Mouse (Mus musculus): ENCODE measurements around the gene Tcte1. TPM values are rescaled to one million over a fixed set of nuclear protein-coding genes. Genes with fewer than 3 reads are reported as not detected.

Gene Tcte1
- polyA plus RNA-seq, 1 experiment from 2014 or later: 1.5 TPM

DNA sequence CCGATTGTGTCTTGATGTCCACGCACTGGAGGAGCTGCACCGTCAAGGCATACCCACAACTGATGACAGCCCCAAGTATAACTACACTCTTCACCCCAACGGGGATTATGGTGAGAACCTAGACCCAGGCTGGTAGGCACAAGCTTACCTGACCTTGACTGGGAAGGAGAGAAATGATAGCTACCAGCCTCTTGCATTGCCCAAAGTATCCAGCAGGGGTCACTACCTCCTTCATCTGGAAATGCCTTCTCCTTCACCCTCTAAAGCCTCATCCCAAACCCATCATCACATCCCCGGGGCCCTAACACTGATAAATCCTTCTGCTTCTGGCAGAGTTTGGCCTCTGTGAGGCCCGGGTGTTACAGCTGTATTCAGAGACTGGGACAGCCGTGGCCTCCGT, 6.7 kb upstream of the Tcte1 start:
- no peaks in the 10 kb centered on the region; the same call in 1 of the 2 replicates for H3K36me3 ChIP-seq (replicated peaks; ENCODE audit: control insufficient read depth, insufficient read depth, low read depth, low read length)
- no peak for ATAC-seq (replicated peaks; ENCODE audit: insufficient number of reproducible peaks, low FRiP score, low TSS enrichment, low read depth)
- H3K27me3 ChIP-seq (ENCODE audit: control insufficient read depth, insufficient read depth, low read length): no peaks in the 10 kb centered on the region
- no peak overlapping the region for H3K27ac ChIP-seq (replicated peaks; ENCODE audit: low read depth, low read length)
- H3K9ac ChIP-seq (replicated peaks; ENCODE audit: low read length): no peak overlapping the region
- 55% methylated on average over 8 of the region's 8 CpGs for WGBS
- peak; percentile 79 for DNase-seq (ENCODE audit: low spot score)
- no peak overlapping the region for H3K4me2 ChIP-seq (ENCODE audit: low read depth, low read length)
- no peaks in the 10 kb centered on the region for H3K9me3 ChIP-seq (replicated peaks; ENCODE audit: control insufficient read depth, low read length)
- no peak overlapping the region for H3K4me3 ChIP-seq (ENCODE audit: low read depth, low read length)
- no peaks in the 10 kb centered on the region for H3K4me1 ChIP-seq (ENCODE audit: control insufficient read depth, insufficient read depth, low read length)

DNA sequence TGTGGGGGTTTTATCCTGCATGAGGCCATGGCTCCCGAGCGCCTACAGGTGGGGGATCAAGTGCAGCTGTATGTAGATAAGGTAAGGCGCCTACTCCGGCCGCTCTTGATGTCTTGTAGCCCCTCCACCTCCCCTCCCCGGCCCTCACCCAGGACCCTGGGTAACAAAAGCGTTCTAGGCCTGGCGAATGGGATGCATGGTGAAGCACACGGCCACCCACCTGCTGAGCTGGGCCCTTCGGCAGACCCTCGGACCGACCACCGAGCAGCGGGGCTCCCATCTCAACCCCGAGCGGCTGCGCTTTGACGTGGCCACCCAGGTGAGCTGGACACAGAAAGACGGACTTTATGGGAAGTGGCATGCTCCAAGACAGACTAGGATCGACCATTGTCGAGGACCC, 6.1 kb upstream of the Tcte1 start:
- H3K27me3 ChIP-seq (ENCODE audit: control insufficient read depth, insufficient read depth, low read length): no peaks in the 10 kb centered on the region
- no peak overlapping the region for H3K27ac ChIP-seq (replicated peaks; ENCODE audit: low read depth, low read length)
- no peaks in the 10 kb centered on the region for H3K9me3 ChIP-seq (replicated peaks; ENCODE audit: control insufficient read depth, low read length)
- ATAC-seq (replicated peaks; ENCODE audit: insufficient number of reproducible peaks, low FRiP score, low TSS enrichment, low read depth): no peak
- WGBS: 87% methylated on average over 21 of the region's 21 CpGs
- no peaks in the 10 kb centered on the region; the same call in 1 of the 2 replicates for H3K36me3 ChIP-seq (replicated peaks; ENCODE audit: control insufficient read depth, insufficient read depth, low read depth, low read length)
- H3K4me2 ChIP-seq (ENCODE audit: low read depth, low read length): no peak overlapping the region
- no peak overlapping the region for H3K9ac ChIP-seq (replicated peaks; ENCODE audit: low read length)
- H3K4me3 ChIP-seq (ENCODE audit: low read depth, low read length): no peak overlapping the region
- DNase-seq (ENCODE audit: low spot score): no peak
- H3K4me1 ChIP-seq (ENCODE audit: control insufficient read depth, insufficient read depth, low read length): no peaks in the 10 kb centered on the region

DNA sequence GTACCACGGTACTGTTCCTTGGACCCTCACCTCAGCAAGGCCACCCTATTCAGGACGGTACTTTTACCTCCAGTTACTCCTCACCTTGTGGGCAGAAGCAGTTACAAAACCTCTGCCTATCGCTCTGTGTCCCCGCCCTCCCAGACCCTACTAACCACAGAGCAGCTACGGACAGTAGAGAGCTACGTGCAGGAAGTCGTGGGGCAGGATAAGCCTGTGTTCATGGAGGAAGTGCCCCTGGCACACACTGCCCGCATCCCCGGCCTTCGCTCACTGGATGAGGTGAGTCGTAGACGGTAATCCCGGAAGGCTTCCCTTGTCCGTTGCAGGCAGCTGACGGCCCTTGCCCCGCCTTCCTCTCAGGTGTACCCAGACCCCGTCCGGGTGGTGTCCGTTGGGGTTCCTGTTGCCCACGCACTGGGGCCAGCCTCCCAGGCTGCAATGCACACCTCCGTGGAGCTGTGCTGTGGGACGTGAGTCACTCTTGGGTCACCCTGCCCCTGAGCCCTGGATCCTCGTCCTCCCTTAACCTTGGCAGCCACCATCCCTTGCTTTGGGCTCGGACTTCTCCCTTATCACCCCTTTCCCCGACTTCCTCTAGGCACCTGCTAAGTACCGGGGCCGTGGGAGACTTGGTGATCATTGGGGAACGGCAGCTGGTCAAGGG, 5.6 kb upstream of the Tcte1 start:
- Histone ChIP-seq H3K4me3 (ENCODE audit: low read depth, low read length) (no peak overlapping the region), H3K36me3 (replicated peaks; ENCODE audit: control insufficient read depth, insufficient read depth, low read depth, low read length) (no peaks in the 10 kb centered on the region; the same call in 1 of the 2 replicates), H3K4me1 (ENCODE audit: control insufficient read depth, insufficient read depth, low read length) (no peaks in the 10 kb centered on the region), H3K27ac (replicated peaks; ENCODE audit: low read depth, low read length) (no peak overlapping the region), H3K4me2 (ENCODE audit: low read depth, low read length) (no peak overlapping the region), H3K9me3 (replicated peaks; ENCODE audit: control insufficient read depth, low read length) (no peaks in the 10 kb centered on the region), H3K9ac (replicated peaks; ENCODE audit: low read length) (no peak overlapping the region), H3K27me3 (ENCODE audit: control insufficient read depth, insufficient read depth, low read length) (no peaks in the 10 kb centered on the region)
- no peak for ATAC-seq (replicated peaks; ENCODE audit: insufficient number of reproducible peaks, low FRiP score, low TSS enrichment, low read depth)
- DNase-seq (ENCODE audit: low spot score): no peak
- 90% methylated on average over 28 of the region's 28 CpGs for WGBS

DNA sequence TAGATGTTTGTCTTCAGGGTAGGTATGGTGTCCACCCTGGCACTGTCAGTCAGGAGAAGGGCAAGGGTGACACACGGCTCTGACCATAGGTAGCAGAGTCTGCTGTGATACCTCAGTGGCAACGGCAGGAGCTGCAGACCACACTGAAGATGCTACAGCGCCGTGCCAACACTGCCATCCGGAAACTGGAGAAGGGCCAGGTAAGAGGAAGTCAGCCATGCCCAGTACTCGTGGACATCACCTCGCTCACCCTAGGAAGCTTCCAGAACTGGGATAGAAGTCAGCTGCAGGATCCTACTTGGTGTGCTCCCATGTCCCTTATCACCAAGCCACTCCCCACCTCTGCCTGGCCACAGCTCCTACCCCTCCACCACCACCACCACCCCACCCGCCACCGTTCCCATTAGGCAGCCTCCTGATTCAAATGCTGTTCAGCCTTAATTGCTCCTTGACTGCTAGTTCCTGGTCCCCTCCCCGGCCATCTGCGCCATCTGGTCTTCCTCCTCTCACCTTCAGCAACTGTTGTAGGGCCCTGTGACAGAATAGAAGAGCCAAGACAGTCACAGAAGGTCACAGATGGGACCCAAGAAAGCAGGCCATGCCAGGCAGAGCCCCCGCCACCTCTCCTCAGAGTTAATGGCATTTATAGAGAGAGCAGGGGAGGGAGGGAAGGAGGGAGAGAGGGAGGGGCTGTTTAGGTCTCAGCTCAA, 4.3 kb upstream of the Tcte1 start:
- H3K4me3 ChIP-seq (ENCODE audit: low read depth, low read length): no peak overlapping the region
- ATAC-seq (replicated peaks; ENCODE audit: insufficient number of reproducible peaks, low FRiP score, low TSS enrichment, low read depth) (no peak), DNase-seq (ENCODE audit: low spot score) (no peak)
- 85% methylated on average over 12 of the region's 12 CpGs for WGBS
- H3K36me3 ChIP-seq (replicated peaks; ENCODE audit: control insufficient read depth, insufficient read depth, low read depth, low read length): no peaks in the 10 kb centered on the region; the same call in 1 of the 2 replicates
- no peak overlapping the region for H3K4me2 ChIP-seq (ENCODE audit: low read depth, low read length)
- no peak overlapping the region for H3K9ac ChIP-seq (replicated peaks; ENCODE audit: low read length)
- H3K4me1 ChIP-seq (ENCODE audit: control insufficient read depth, insufficient read depth, low read length): no peaks in the 10 kb centered on the region; the same call in 1 of the 2 replicates
- no peak overlapping the region for H3K27ac ChIP-seq (replicated peaks; ENCODE audit: low read depth, low read length)
- no peaks in the 10 kb centered on the region for H3K9me3 ChIP-seq (replicated peaks; ENCODE audit: control insufficient read depth, low read length)
- no peaks in the 10 kb centered on the region for H3K27me3 ChIP-seq (ENCODE audit: control insufficient read depth, insufficient read depth, low read length)

DNA sequence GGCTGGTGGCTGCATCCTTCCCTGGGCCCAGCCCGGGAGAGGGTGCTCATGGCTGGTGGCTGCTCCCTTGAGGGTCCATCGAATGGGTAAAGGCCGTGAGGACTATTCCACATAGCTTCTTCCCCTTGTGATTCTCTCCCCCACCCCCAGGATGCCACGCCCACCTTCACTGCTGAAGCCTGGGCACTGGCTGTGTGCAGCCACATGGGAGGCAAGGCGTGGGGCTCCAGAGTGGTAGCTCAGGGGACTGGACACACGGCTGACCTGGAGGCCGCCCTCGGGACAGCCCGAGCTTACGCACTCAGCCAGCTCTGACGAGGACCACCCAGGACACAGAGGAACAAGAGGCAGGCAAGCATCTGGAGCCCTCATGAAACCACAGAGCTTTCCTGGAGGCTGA, 3.1 kb upstream of the Tcte1 start:
- Histone ChIP-seq H3K9me3 (replicated peaks; ENCODE audit: control insufficient read depth, low read length) (no peaks in the 10 kb centered on the region), H3K4me2 (ENCODE audit: low read depth, low read length) (no peak overlapping the region), H3K27me3 (ENCODE audit: control insufficient read depth, insufficient read depth, low read length) (no peaks in the 10 kb centered on the region), H3K9ac (replicated peaks; ENCODE audit: low read length) (no peak overlapping the region), H3K4me1 (ENCODE audit: control insufficient read depth, insufficient read depth, low read length) (no peaks in the 10 kb centered on the region; the same call in 1 of the 2 replicates), H3K36me3 (replicated peaks; ENCODE audit: control insufficient read depth, insufficient read depth, low read depth, low read length) (no peaks in the 10 kb centered on the region; the same call in 1 of the 2 replicates), H3K4me3 (ENCODE audit: low read depth, low read length) (no peak overlapping the region), H3K27ac (replicated peaks; ENCODE audit: low read depth, low read length) (no peak overlapping the region)
- WGBS: 84% methylated on average over 11 of the region's 11 CpGs
- ATAC-seq (replicated peaks; ENCODE audit: insufficient number of reproducible peaks, low FRiP score, low TSS enrichment, low read depth) (no peak), DNase-seq (ENCODE audit: low spot score) (no peak)

DNA sequence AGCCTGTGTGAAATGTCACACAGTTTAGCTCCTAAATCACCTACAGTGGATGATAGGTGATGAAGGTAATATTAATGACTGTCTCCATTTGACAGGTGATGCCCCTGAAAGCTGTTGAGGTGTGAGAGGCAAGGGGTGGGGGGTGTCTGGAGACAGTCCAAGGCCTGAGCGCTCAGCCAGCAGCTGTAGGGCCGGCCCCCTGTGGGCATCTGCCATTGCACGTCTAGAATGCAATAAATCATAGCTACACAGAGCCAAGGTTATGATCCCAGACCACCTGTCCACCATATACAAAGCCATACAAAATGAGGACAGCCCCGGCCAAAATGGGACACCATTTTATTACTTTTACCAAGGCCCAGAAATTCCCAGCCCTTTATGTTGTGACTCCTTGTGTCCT, 1.7 kb downstream of the Tcte1 start:
- Histone ChIP-seq H3K27me3 (ENCODE audit: control insufficient read depth, insufficient read depth, low read length) (no peaks in the 10 kb centered on the region), H3K36me3 (replicated peaks; ENCODE audit: control insufficient read depth, insufficient read depth, low read depth, low read length) (no peaks in the 10 kb centered on the region), H3K4me1 (ENCODE audit: control insufficient read depth, insufficient read depth, low read length) (no peaks in the 10 kb centered on the region; the same call in 1 of the 2 replicates), H3K27ac (replicated peaks; ENCODE audit: low read depth, low read length) (no peak overlapping the region), H3K9ac (replicated peaks; ENCODE audit: low read length) (no peak overlapping the region), H3K4me2 (ENCODE audit: low read depth, low read length) (no peak overlapping the region), H3K4me3 (ENCODE audit: low read depth, low read length) (no peak overlapping the region), H3K9me3 (replicated peaks; ENCODE audit: control insufficient read depth, low read length) (no peaks in the 10 kb centered on the region)
- DNase-seq (ENCODE audit: low spot score): no peak
- 76% methylated on average over 4 of the region's 4 CpGs for WGBS
- no peak for ATAC-seq (replicated peaks; ENCODE audit: insufficient number of reproducible peaks, low FRiP score, low TSS enrichment, low read depth)

DNA sequence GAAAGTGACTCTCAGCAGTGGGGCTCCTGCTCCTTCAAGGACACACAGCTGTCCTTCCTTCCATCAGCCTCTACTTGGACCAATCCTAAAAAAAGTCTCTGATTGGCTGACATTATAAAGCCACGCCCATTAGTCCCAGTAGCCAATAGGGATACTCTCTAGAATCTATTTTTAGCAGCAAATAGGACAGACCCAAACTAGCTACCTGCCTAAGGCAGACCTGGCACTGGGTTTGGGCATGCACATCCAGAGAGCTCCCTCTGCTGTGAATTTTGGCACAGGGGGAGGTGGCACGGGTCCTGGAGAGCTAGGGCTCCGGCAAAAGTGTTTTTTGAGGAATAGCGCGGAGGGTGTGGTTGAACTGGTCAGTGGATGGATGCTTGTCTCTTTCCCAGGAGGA, 3.3 kb downstream of the Tcte1 start:
- Histone ChIP-seq H3K4me1 (ENCODE audit: control insufficient read depth, insufficient read depth, low read length) (no peaks in the 10 kb centered on the region; the same call in 1 of the 2 replicates), H3K27me3 (ENCODE audit: control insufficient read depth, insufficient read depth, low read length) (no peaks in the 10 kb centered on the region), H3K9me3 (replicated peaks; ENCODE audit: control insufficient read depth, low read length) (no peaks in the 10 kb centered on the region), H3K4me3 (ENCODE audit: low read depth, low read length) (no peak overlapping the region), H3K4me2 (ENCODE audit: low read depth, low read length) (no peak overlapping the region), H3K9ac (replicated peaks; ENCODE audit: low read length) (no peak overlapping the region), H3K27ac (replicated peaks; ENCODE audit: low read depth, low read length) (no peak overlapping the region), H3K36me3 (replicated peaks; ENCODE audit: control insufficient read depth, insufficient read depth, low read depth, low read length) (no peaks in the 10 kb centered on the region)
- ATAC-seq (replicated peaks; ENCODE audit: insufficient number of reproducible peaks, low FRiP score, low TSS enrichment, low read depth) (no peak), DNase-seq (ENCODE audit: low spot score) (no peak)
- 25% methylated on average over 5 of the region's 5 CpGs for WGBS

DNA sequence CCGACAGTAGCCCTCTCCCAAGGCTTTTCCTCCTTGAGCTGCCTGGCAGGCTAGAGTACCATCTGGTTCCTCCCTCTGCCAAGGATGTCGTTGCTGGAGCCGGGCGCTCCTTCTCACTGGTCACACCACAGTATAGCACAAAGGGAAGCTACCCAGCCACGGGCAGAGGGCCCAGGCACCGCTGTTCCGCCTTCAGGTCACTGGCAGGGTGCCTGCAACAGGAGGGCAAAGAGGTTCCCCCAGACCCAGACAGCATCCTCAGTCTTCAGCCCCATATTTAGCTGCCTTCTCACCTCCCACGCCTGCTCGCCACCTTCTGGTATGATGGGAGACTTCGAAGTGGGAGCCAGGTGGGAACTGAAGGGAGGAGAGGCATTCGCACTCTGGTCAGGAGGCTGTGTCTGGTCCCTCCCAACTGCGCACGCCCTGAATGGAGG, 7.1 kb downstream of the Tcte1 start:
- Histone ChIP-seq H3K4me2 (ENCODE audit: low read depth, low read length) (no peak overlapping the region), H3K36me3 (replicated peaks; ENCODE audit: control insufficient read depth, insufficient read depth, low read depth, low read length) (no peaks in the 10 kb centered on the region), H3K9ac (replicated peaks; ENCODE audit: low read length) (no peak overlapping the region), H3K27ac (replicated peaks; ENCODE audit: low read depth, low read length) (no peak overlapping the region), H3K4me1 (ENCODE audit: control insufficient read depth, insufficient read depth, low read length) (no peaks in the 10 kb centered on the region), H3K4me3 (ENCODE audit: low read depth, low read length) (no peak overlapping the region), H3K9me3 (replicated peaks; ENCODE audit: control insufficient read depth, low read length) (no peaks in the 10 kb centered on the region), H3K27me3 (ENCODE audit: control insufficient read depth, insufficient read depth, low read length) (peaks cover 6% of the 10 kb centered on the region; the same call in 1 of the 2 replicates)
- ATAC-seq (replicated peaks; ENCODE audit: insufficient number of reproducible peaks, low FRiP score, low TSS enrichment, low read depth) (no peak), DNase-seq (ENCODE audit: low spot score) (no peak)
- WGBS: 54% methylated on average over 13 of the region's 13 CpGs
